18 mouse cellular contexts compared by ENCODE assay signal in the genomic region with DNA sequence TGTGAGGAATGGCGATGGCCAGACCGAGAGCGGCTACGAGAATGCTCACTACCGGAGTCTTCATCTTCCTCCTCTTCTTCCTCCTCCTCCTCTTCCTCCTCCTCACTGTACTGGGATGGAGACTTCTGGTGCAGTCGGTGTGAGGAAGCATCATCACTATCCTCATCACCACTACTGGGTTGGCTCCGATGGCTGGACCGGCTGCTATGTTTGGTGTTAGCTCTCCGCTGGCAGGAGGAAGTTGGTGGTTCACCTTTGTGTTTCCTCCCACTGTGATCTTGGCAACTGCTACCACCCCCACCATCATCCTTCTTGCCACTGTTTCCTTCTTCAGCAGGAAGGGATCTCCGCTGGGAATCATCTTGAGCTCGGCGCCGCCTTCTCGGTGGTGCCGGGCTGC. TPM values are rescaled to one million over a fixed set of nuclear protein-coding genes. Genes with fewer than 3 reads are reported as not detected.
"Had no signal": no experiment of that assay in that cellular context is flagged by ENCODE, and none has a peak within 500 bp of the region (broad histone marks: within the 10 kb centered on the region; RNA-seq: fewer than 3 reads in every experiment).

No protein-coding gene starts in this region.

- ATAC-seq: midbrain, embryonic 16.5 days had no signal

- H3K27ac ChIP-seq: liver, embryonic 13.5 days; liver, embryonic 15.5 days; midbrain, embryonic 10.5 days; midbrain, embryonic 12.5 days; neural tube, embryonic 12.5 days; stomach, embryonic 15.5 days; stomach, postnatal 0 days had no signal

- H3K4me2 ChIP-seq: liver, embryonic 13.5 days; liver, embryonic 15.5 days; lung, embryonic 14.5 days; midbrain, embryonic 12.5 days; neural tube, embryonic 12.5 days; stomach, embryonic 15.5 days had no signal

- H3K27me3 ChIP-seq: liver, embryonic 13.5 days; liver, embryonic 15.5 days; midbrain, embryonic 12.5 days; neural tube, embryonic 12.5 days; stomach, embryonic 15.5 days had no signal

- H3K4me3 ChIP-seq: liver, embryonic 13.5 days; liver, embryonic 15.5 days; midbrain, embryonic 10.5 days; midbrain, embryonic 12.5 days; neural tube, embryonic 12.5 days; stomach, embryonic 15.5 days had no signal

- H3K4me1 ChIP-seq: midbrain, embryonic 10.5 days; midbrain, embryonic 12.5 days; neural tube, embryonic 12.5 days; stomach, embryonic 15.5 days had no signal

- H3K9me3 ChIP-seq: liver, embryonic 13.5 days; liver, embryonic 15.5 days; midbrain, embryonic 10.5 days; midbrain, embryonic 12.5 days; neural tube, embryonic 12.5 days; stomach, embryonic 15.5 days had no signal

- DNase-seq: liver, embryonic 13.5 days; lung, adult 18-20 months; lung, embryonic 14.5 days; lung, postnatal 10 days; lung, postnatal 4 days; midbrain, embryonic 14.5 days; right cerebral cortex, postnatal 14 days; thymus, adult 2 months; thymus, postnatal 25 days; thymus, postnatal 4 days had no signal

- H3K9ac ChIP-seq: liver, embryonic 13.5 days; liver, embryonic 15.5 days; lung, embryonic 14.5 days; midbrain, embryonic 12.5 days; neural tube, embryonic 12.5 days; stomach, embryonic 15.5 days had no signal

RNA-seq across cellular contexts. Expression of a gene that starts 32.6 kb away (rescaled TPM):
- total RNA-seq: neutrophil, adult 5-6 weeks had no signal
